ENCODE assay signal across 8 mouse cellular contexts in genomic region chr8:85554391-85555180, GRCm38 (mm10). TPM values are rescaled to one million over a fixed set of nuclear protein-coding genes. Genes with fewer than 3 reads are reported as not detected.
A peak's percentile ranks its signal among the peaks of the same experiment; 100 is the strongest.
DNase-seq lines count a peak whose midpoint lies in the region; ATAC-seq and TF ChIP-seq lines count a peak whose summit lies in the region.

No protein-coding gene starts in this region.

- intact Hi-C loops in left cerebral cortex, postnatal 25 days (cut with DNase I), result loop anchor here (10.0 kb wide), 1 partner anchor 250 kb away; no protein-coding TSS in a partner anchor

- peak; percentile 47 to 50 for DNase-seq in heart, adult 9 months (ENCODE audit: low spot score in 2 of 2)
- no peak for DNase-seq in heart, postnatal 4 days
- DNase-seq in ES-E14 (ENCODE audit: low read depth, low spot score), result peak; percentile 11
- DNase-seq in embryo, embryonic 9.5 days (ENCODE audit: extremely low spot score), result peak; percentile 25
- peak; percentile 6 for DNase-seq in hindbrain, embryonic 10.5 days (ENCODE audit: low spot score)
- peak; percentile 46 to 63 for DNase-seq in left cerebral cortex, postnatal 25 days (ENCODE audit: low spot score in 2 of 2)
- DNase-seq in urinary bladder, postnatal 14 days (ENCODE audit: low spot score), result peak; percentile 69

- no peaks in the 10 kb centered on the region for H3K27me3 ChIP-seq in hindbrain, embryonic 10.5 days (ENCODE audit: insufficient read depth, poor library complexity, severe bottlenecking)
- no peaks in the 10 kb centered on the region for H3K27me3 ChIP-seq in midbrain, embryonic 12.5 days

- peak overlapping the region; percentile 98 for H3K27ac ChIP-seq in ES-E14 (ENCODE audit: insufficient read depth, low read depth, low read length, poor library complexity, severe bottlenecking)
- H3K27ac ChIP-seq in hindbrain, embryonic 10.5 days, result peak overlapping the region; percentile 96
- peak overlapping the region; percentile 85 for H3K27ac ChIP-seq in midbrain, embryonic 12.5 days (replicated peaks)

- H3K9ac ChIP-seq in ES-E14 (ENCODE audit: insufficient read depth, low read depth, low read length, poor library complexity, severe bottlenecking), result peak overlapping the region; percentile 100
- peak overlapping the region; percentile 97 for H3K9ac ChIP-seq in midbrain, embryonic 12.5 days (replicated peaks)

- H3K4me3 ChIP-seq in ES-E14 (ENCODE audit: insufficient read depth in 1 of 2, low read depth in 1 of 2, low read length in 2 of 2, poor library complexity in 1 of 2, severe bottlenecking in 1 of 2), result peak overlapping the region; percentile 75 to 100
- peak overlapping the region; percentile 90 for H3K4me3 ChIP-seq in hindbrain, embryonic 10.5 days
- H3K4me3 ChIP-seq in midbrain, embryonic 12.5 days, result peak overlapping the region; percentile 99

- H3K36me3 ChIP-seq in ES-E14 (ENCODE audit: control insufficient read depth, insufficient read depth, low read length, poor library complexity, severe bottlenecking), result peaks cover 11% of the 10 kb centered on the region
- peaks cover 40% of the 10 kb centered on the region for H3K36me3 ChIP-seq in hindbrain, embryonic 10.5 days
- H3K36me3 ChIP-seq in midbrain, embryonic 12.5 days, result peaks cover 25% of the 10 kb centered on the region

- H3K4me2 ChIP-seq in midbrain, embryonic 12.5 days (replicated peaks), result peak overlapping the region; percentile 81

- H3K9me3 ChIP-seq in ES-E14 (ENCODE audit: control insufficient read depth, insufficient read depth, low read depth, low read length), result no peaks in the 10 kb centered on the region
- H3K9me3 ChIP-seq in hindbrain, embryonic 10.5 days, result no peaks in the 10 kb centered on the region
- H3K9me3 ChIP-seq in midbrain, embryonic 12.5 days, result no peaks in the 10 kb centered on the region

- in situ Hi-C loops in ES-E14 (cut with MboI; ENCODE audit: low sequenced_read_pairs in 2 of 2, unreplicated experiment in 2 of 2), result no loop called here

- peak; percentile 91 for ATAC-seq in midbrain, embryonic 12.5 days (ENCODE audit: low FRiP score, low read depth)

- peaks cover 2 to 3% of the 10 kb centered on the region in 2 experiments; a peak in 2 of 4 replicates for H3K4me1 ChIP-seq in ES-E14 (ENCODE audit: control insufficient read depth in 2 of 2, insufficient read depth in 2 of 2, low read length in 2 of 2, poor library complexity in 1 of 2)
- peaks cover 14% of the 10 kb centered on the region for H3K4me1 ChIP-seq in hindbrain, embryonic 10.5 days (replicated peaks)
- H3K4me1 ChIP-seq in midbrain, embryonic 12.5 days, result peaks cover 8% of the 10 kb centered on the region

- under 1% methylated on average over 63 of the region's 66 CpGs for WGBS in hindbrain, embryonic 10.5 days
- WGBS in midbrain, embryonic 12.5 days, result under 1% methylated on average over 61 of the region's 66 CpGs

TF ChIP-seq in ES-E14, 5 proteins besides CTCF, POLR2A, EP300 and RAD21:
- TF ChIP-seq CHD2 (IDR thresholded peaks at IDR 0.05; ENCODE audit: low read depth, low read length) (no peak), ZNF384 (IDR thresholded peaks at IDR 0.05; ENCODE audit: low read depth, low read length) (no peak), ZC3H11A (IDR thresholded peaks at IDR 0.05; ENCODE audit: borderline replicate concordance, low read depth, low read length) (no peak), MAFK (IDR thresholded peaks at IDR 0.05; ENCODE audit: insufficient read depth, low read depth, low read length) (no peak), HCFC1 (IDR thresholded peaks at IDR 0.05; ENCODE audit: borderline replicate concordance, insufficient read depth, low read length) (no peak)
TF ChIP-seq in ES-E14: peak in this region for 0.

RNA-seq across cellular contexts. Expression of gene Dnaja2, which starts 0.6 kb away (rescaled TPM):
- total RNA-seq in heart, postnatal 4 days (2021), result 100 to 1,000 TPM; 184 to 192 TPM
- 103 and 158 TPM in 2 replicates for total RNA-seq in ES-E14 (2012; rRNA removed)
- 173 and 194 TPM in 2 replicates for polyA plus RNA-seq in hindbrain, embryonic 10.5 days (2016; fragmentation: Nextera tagmentation; extraction: Ambion mirVana)
- total RNA-seq in left cerebral cortex, postnatal 25 days (2021), result 100 to 1,000 TPM; 167 to 190 TPM
- 160 and 164 TPM in 2 replicates for polyA plus RNA-seq in midbrain, embryonic 12.5 days (2016; fragmentation: Nextera tagmentation; extraction: Ambion mirVana)
